Mouse (Mus musculus): ENCODE results near the gene Nisch.
A peak's percentile ranks its signal among the peaks of the same experiment; 100 is the strongest.

Nisch gene

GRCm38 (mm10) chr14:31193791-31194190, 23.0 kb downstream of the Nisch start:
- DNase-seq (ENCODE audit: extremely low read depth, low read depth, low spot score) = no peak

GRCm38 (mm10) chr14:31191936-31192335, 24.8 kb downstream of the Nisch start:
- DNase-seq (ENCODE audit: extremely low read depth, low read depth, low spot score) = peak; percentile 75

- no peak for DNase-seq (ENCODE audit: extremely low read depth, low read depth, low spot score)
Observed at GRCm38 (mm10) chr14:31189348-31189747, 27.4 kb downstream of the Nisch start.

- DNase-seq (ENCODE audit: extremely low read depth, low read depth, low spot score) = no peak
Observed at GRCm38 (mm10) chr14:31188771-31189181, 28.0 kb downstream of the Nisch start.

GRCm38 (mm10) chr14:31186656-31187055, 30.1 kb downstream of the Nisch start:
- DNase-seq (ENCODE audit: extremely low read depth, low read depth, low spot score) = no peak

- no peak for DNase-seq (ENCODE audit: extremely low read depth, low read depth, low spot score)
Observed at GRCm38 (mm10) chr14:31184195-31184594, 32.6 kb downstream of the Nisch start.

GRCm38 (mm10) chr14:31183541-31183940, 33.2 kb downstream of the Nisch start:
- no peak for DNase-seq (ENCODE audit: extremely low read depth, low read depth, low spot score)

GRCm38 (mm10) chr14:31182786-31183290, 33.9 kb downstream of the Nisch start:
- no peak for DNase-seq (ENCODE audit: extremely low read depth, low read depth, low spot score)

- no peak for DNase-seq (ENCODE audit: extremely low read depth, low read depth, low spot score)
Observed at GRCm38 (mm10) chr14:31181512-31181911, 35.2 kb downstream of the Nisch start.

GRCm38 (mm10) chr14:31179677-31180365, 36.9 kb downstream of the Nisch start:
- no peak for DNase-seq (ENCODE audit: extremely low read depth, low read depth, low spot score)

GRCm38 (mm10) chr14:31177715-31178114, 39.0 kb downstream of the Nisch start:
- DNase-seq (ENCODE audit: extremely low read depth, low read depth, low spot score) = no peak

- no peak for DNase-seq (ENCODE audit: extremely low read depth, low read depth, low spot score)
Observed at GRCm38 (mm10) chr14:31177287-31177686, 39.5 kb downstream of the Nisch start.

- DNase-seq (ENCODE audit: extremely low read depth, low read depth, low spot score) = no peak
Observed at GRCm38 (mm10) chr14:31173537-31173936, 43.2 kb downstream of the Nisch start.

- DNase-seq (ENCODE audit: extremely low read depth, low read depth, low spot score) = no peak
Observed at GRCm38 (mm10) chr14:31172781-31173455, 43.8 kb downstream of the Nisch start.

GRCm38 (mm10) chr14:31171821-31172220, 44.9 kb downstream of the Nisch start:
- no peak for DNase-seq (ENCODE audit: extremely low read depth, low read depth, low spot score)

GRCm38 (mm10) chr14:31171386-31171785, 45.4 kb downstream of the Nisch start:
- no peak for DNase-seq (ENCODE audit: extremely low read depth, low read depth, low spot score)

- DNase-seq (ENCODE audit: extremely low read depth, low read depth, low spot score) = no peak
Observed at GRCm38 (mm10) chr14:31170963-31171362, 45.8 kb downstream of the Nisch start.

GRCm38 (mm10) chr14:31169508-31169907, 47.2 kb downstream of the Nisch start:
- DNase-seq (ENCODE audit: extremely low read depth, low read depth, low spot score) = no peak

GRCm38 (mm10) chr14:31168425-31168824, 48.3 kb downstream of the Nisch start, which contains the start of gene Stab1:
Stab1 (minus strand) TSS chr14:31168641.
- DNase-seq (ENCODE audit: extremely low read depth, low read depth, low spot score) = no peak

GRCm38 (mm10) chr14:31166827-31167226, 49.9 kb downstream of the Nisch start:
- no peak for DNase-seq (ENCODE audit: extremely low read depth, low read depth, low spot score)

GRCm38 (mm10) chr14:31165991-31166630, 50.6 kb downstream of the Nisch start:
- no peak for DNase-seq (ENCODE audit: extremely low read depth, low read depth, low spot score)

GRCm38 (mm10) chr14:31165458-31165857, 51.3 kb downstream of the Nisch start:
- DNase-seq (ENCODE audit: extremely low read depth, low read depth, low spot score) = no peak

Measured in fat pad, adult 2 months (tissue).